23 mouse cellular contexts compared by ENCODE assay signal in the genomic region with DNA sequence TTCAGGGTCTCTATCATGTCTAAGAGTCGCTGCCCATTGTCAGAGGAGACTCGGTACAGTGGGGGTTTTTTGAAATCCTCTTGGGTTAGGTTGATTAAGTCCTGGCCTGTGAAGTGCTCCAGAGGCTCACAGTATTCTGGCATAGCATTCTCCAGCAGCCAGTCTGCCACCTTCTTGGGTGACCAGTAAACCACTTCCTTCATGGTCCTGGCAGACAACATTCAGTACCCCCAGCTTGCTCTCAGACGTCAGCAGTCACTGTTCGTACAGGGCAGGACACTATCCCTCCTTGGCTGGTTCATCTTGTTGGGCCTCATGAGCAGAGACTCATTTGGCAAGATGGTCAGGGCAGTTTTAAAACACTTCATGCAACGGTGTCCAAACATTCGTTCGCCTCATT. TPM values are rescaled to one million over a fixed set of nuclear protein-coding genes. Genes with fewer than 3 reads are reported as not detected.
A peak's percentile ranks its signal among the peaks of the same experiment; 100 is the strongest.
DNase-seq lines count a peak whose midpoint lies in the region; ATAC-seq lines count a peak whose summit lies in the region.
"Had no signal": no experiment of that assay in that cellular context is flagged by ENCODE, and none has a peak within 500 bp of the region (broad histone marks: within the 10 kb centered on the region; RNA-seq: fewer than 3 reads in every experiment).

No protein-coding gene starts in this region.

- peaks cover 19% of the 10 kb centered on the region for H3K4me1 ChIP-seq in heart, embryonic 10.5 days
- H3K4me1 ChIP-seq in midbrain, embryonic 11.5 days (ENCODE audit: control insufficient read depth, insufficient read depth, low read length), result no peaks in the 10 kb centered on the region

- H3K27ac ChIP-seq in heart, embryonic 10.5 days, result no peak overlapping the region
- no peak overlapping the region for H3K27ac ChIP-seq in midbrain, embryonic 11.5 days (ENCODE audit: low read depth, low read length)

- H3K36me3 ChIP-seq in heart, embryonic 10.5 days, result peaks cover 22% of the 10 kb centered on the region
- H3K36me3 ChIP-seq in midbrain, embryonic 11.5 days (ENCODE audit: control insufficient read depth, insufficient read depth, low read length), result no peaks in the 10 kb centered on the region

- peak; percentile 46 for DNase-seq in 416B (ENCODE audit: low read depth)
- no peak for DNase-seq in heart, embryonic 10.5 days (ENCODE audit: low spot score)
- DNase-seq in left cerebral cortex, postnatal 25 days (ENCODE audit: low spot score in 2 of 2), result no peak
- no peak for DNase-seq in midbrain, embryonic 11.5 days (ENCODE audit: low spot score, missing footprints)
- no peak for DNase-seq in right cerebral cortex, postnatal 25 days
- DNase-seq: adrenal gland, adult 2 months; adrenal gland, adult 8-10 months; adrenal gland, postnatal 10 days; adrenal gland, postnatal 14 days; adrenal gland, postnatal 25 days; adrenal gland, postnatal 36 days; B cell, adult 2 months; cerebellum, adult 11 months; cerebellum, adult 11-12 months; cerebellum, adult 18-20 months had no signal

- no peak overlapping the region for H3K4me3 ChIP-seq in heart, embryonic 10.5 days
- H3K4me3 ChIP-seq in midbrain, embryonic 11.5 days (ENCODE audit: low read depth, low read length), result no peak overlapping the region

- peak; percentile 60 for ATAC-seq in common myeloid progenitor, adult 5-6 weeks (replicated peaks; ENCODE audit: low read depth, poor library complexity, severe bottlenecking)
- peak; percentile 17 to 60; a peak in 3 of 4 replicates for ATAC-seq in hematopoietic stem cell, adult 5-6 weeks (replicated peaks in 1 of 2; ENCODE audit: insufficient read depth in 1 of 2, low FRiP score in 2 of 2, low TSS enrichment in 1 of 2, low read depth in 1 of 2, poor library complexity in 2 of 2, severe bottlenecking in 2 of 2)
- 0 out of 2 replicates have a peak, but pooled peaks have one; percentile 29 for ATAC-seq in megakaryocyte progenitor cell, adult 5-6 weeks (replicated peaks; ENCODE audit: poor library complexity)
- ATAC-seq in midbrain, embryonic 11.5 days (ENCODE audit: low FRiP score), result no peak
- ATAC-seq: activated CD4-positive, CD25-positive, alpha-beta regulatory T cell, adult 4 months; CD4-positive, CD25-positive, alpha-beta regulatory T cell, adult 4 months; Patski had no signal

- 92% methylated on average over 7 of the region's 7 CpGs for WGBS in heart, embryonic 10.5 days
- whole genome bisulfite sequencing in midbrain, embryonic 11.5 days, result 95% methylated on average over 7 of the region's 7 CpGs

- intact Hi-C loops in left cerebral cortex, postnatal 25 days (cut with DNase I), result no loop called here

- H3K9ac ChIP-seq in midbrain, embryonic 11.5 days (ENCODE audit: low read length), result no peak overlapping the region

- H3K9me3 ChIP-seq in heart, embryonic 10.5 days, result no peaks in the 10 kb centered on the region
- no peaks in the 10 kb centered on the region for H3K9me3 ChIP-seq in midbrain, embryonic 11.5 days (ENCODE audit: control insufficient read depth, low read length)
- H3K9me3 ChIP-seq: G1E had no signal

- no peak overlapping the region for H3K4me2 ChIP-seq in midbrain, embryonic 11.5 days

- H3K27me3 ChIP-seq in heart, embryonic 10.5 days (ENCODE audit: insufficient read depth, poor library complexity, severe bottlenecking), result no peaks in the 10 kb centered on the region
- no peaks in the 10 kb centered on the region for H3K27me3 ChIP-seq in midbrain, embryonic 11.5 days (ENCODE audit: control insufficient read depth, insufficient read depth, low read length)
- H3K27me3 ChIP-seq: CH12.LX, Patski had no signal

RNA-seq across cellular contexts. Expression of a gene that starts 51.9 kb away (rescaled TPM):
- total RNA-seq in common myeloid progenitor, adult 5-6 weeks (2017), result 9.7 and 10.8 TPM in 2 replicates
- total RNA-seq in hematopoietic stem cell, adult 5-6 weeks (2017), result 23.3 and 31.3 TPM in 2 replicates
- 5.2 and 7.4 TPM in 2 replicates for total RNA-seq in megakaryocyte progenitor cell, adult 5-6 weeks (2015)
- 8.4 and 8.5 TPM in 2 replicates for total RNA-seq in megakaryocyte progenitor cell, adult 5-6 weeks (2017)
- polyA plus RNA-seq in heart, embryonic 10.5 days (2016; fragmentation: Nextera tagmentation; extraction: Ambion mirVana), result 1.6 and 2.9 TPM in 2 replicates
- total RNA-seq in left cerebral cortex, postnatal 25 days (2021), result 1 to 10 TPM; 7.2 to 7.3 TPM
- 0.33 and 0.53 TPM in 2 replicates for polyA plus RNA-seq in midbrain, embryonic 11.5 days (2014; fragmentation: Nextera tagmentation; extraction: Ambion mirVana)
